Mouse (Mus musculus) bone marrow macrophage, adult 2 months (primary cell): ENCODE results near the gene Olfr979.

Source experiments
- CTCF ChIP-seq: IDR thresholded peaks from 2 replicates; pipeline ENCODE4 v1.5.1; 2012; ENCODE audit warnings: low read depth, mild to moderate bottlenecking, low read length, moderate library complexity
- POLR2A ChIP-seq: IDR thresholded peaks from 2 replicates; pipeline ENCODE4 v1.6.1; 2012; ENCODE audit warnings: mild to moderate bottlenecking, low read depth, low read length, borderline replicate concordance

DNA sequence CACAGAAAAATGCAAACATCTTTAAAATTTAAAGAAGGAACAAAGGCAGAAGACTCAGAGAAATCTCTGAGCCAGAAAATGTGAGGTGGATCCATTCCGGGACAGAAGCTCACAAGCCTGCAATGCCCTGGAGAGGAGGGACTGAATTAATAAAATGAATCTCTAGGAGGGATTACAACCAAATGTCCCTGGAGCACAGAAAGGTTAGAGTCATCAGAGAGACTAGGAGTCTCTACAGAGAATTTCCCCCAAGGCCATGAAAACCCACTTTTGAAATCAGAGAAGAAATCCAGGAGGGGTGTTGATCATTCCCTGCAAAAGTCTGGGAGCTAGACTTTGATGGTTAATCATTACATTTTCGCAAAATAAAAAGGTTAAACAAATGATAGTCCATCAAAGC is 11.5 kb downstream of the Olfr979 start, which contains the start of gene Olfr978:
- TF ChIP-seq CTCF (no peak), POLR2A (no peak)
